Mouse (Mus musculus): ENCODE results near the gene Ccdc183. TPM values are rescaled to one million over a fixed set of nuclear protein-coding genes. Genes with fewer than 3 reads are reported as not detected.

Ccdc183 gene
- polyA plus RNA-seq, 1 experiment from 2014 or later, result 0.33 TPM

- Histone ChIP-seq H3K9ac (ENCODE audit: low read depth, low read length) (no peak overlapping the region), H3K4me2 (ENCODE audit: low read depth, low read length) (no peak overlapping the region), H3K9me3 (ENCODE audit: control insufficient read depth, low read length) (no peaks in the 10 kb centered on the region), H3K36me3 (ENCODE audit: control insufficient read depth, insufficient read depth, low read length) (no peaks in the 10 kb centered on the region), H3K4me1 (ENCODE audit: control insufficient read depth, insufficient read depth, low read length) (no peaks in the 10 kb centered on the region), H3K4me3 (ENCODE audit: low read depth, low read length) (no peak overlapping the region), H3K27me3 (replicated peaks; ENCODE audit: control insufficient read depth, insufficient read depth, low read length) (no peaks in the 10 kb centered on the region), H3K27ac (replicated peaks; ENCODE audit: low read depth, low read length) (no peak overlapping the region)
- WGBS, result 20% methylated on average over 1 of the region's 1 CpGs
- ATAC-seq (ENCODE audit: low read depth) (0 out of 2 replicates have a peak, but pooled peaks have one; percentile 44), DNase-seq (ENCODE audit: low spot score) (peak; percentile 32)
Observed at GRCm38 (mm10) chr2:25654502-25654901, 37.0 kb upstream of the Ccdc183 start.

GRCm38 (mm10) chr2:25652902-25653301, 35.4 kb upstream of the Ccdc183 start, which contains the start of gene Lcn8:
Gene Lcn8, plus strand, starts transcription at chr2:25653120.
- H3K4me3 ChIP-seq (ENCODE audit: low read depth, low read length), result no peak within 1 kb of the TSS
- H3K9me3 ChIP-seq (ENCODE audit: control insufficient read depth, low read length), result no peaks in the 10 kb centered on the region
- no peaks in the 10 kb centered on the region for H3K4me1 ChIP-seq (ENCODE audit: control insufficient read depth, insufficient read depth, low read length)
- WGBS, result 72% methylated on average over 2 of the region's 2 CpGs
- no peak within 1 kb of the TSS for H3K9ac ChIP-seq (ENCODE audit: low read depth, low read length)
- ATAC-seq (ENCODE audit: low read depth), result no peak
- H3K27me3 ChIP-seq (replicated peaks; ENCODE audit: control insufficient read depth, insufficient read depth, low read length), result no peaks in the 10 kb centered on the region
- no peaks in the 10 kb centered on the region for H3K36me3 ChIP-seq (ENCODE audit: control insufficient read depth, insufficient read depth, low read length)
- no peak for DNase-seq (ENCODE audit: low spot score)
- no peak within 1 kb of the TSS for H3K27ac ChIP-seq (replicated peaks; ENCODE audit: low read depth, low read length)
- H3K4me2 ChIP-seq (ENCODE audit: low read depth, low read length), result no peak within 1 kb of the TSS

GRCm38 (mm10) chr2:25639890-25640289, 22.4 kb upstream of the Ccdc183 start:
- no peak overlapping the region for H3K4me3 ChIP-seq (ENCODE audit: low read depth, low read length)
- no peaks in the 10 kb centered on the region for H3K27me3 ChIP-seq (replicated peaks; ENCODE audit: control insufficient read depth, insufficient read depth, low read length)
- DNase-seq (ENCODE audit: low spot score) (peak; percentile 34), ATAC-seq (ENCODE audit: low read depth) (no peak)
- H3K36me3 ChIP-seq (ENCODE audit: control insufficient read depth, insufficient read depth, low read length), result no peaks in the 10 kb centered on the region
- H3K4me2 ChIP-seq (ENCODE audit: low read depth, low read length), result no peak overlapping the region
- WGBS, result 16% methylated on average over 6 of the region's 6 CpGs
- H3K4me1 ChIP-seq (ENCODE audit: control insufficient read depth, insufficient read depth, low read length), result no peaks in the 10 kb centered on the region
- H3K9ac ChIP-seq (ENCODE audit: low read depth, low read length), result no peak overlapping the region
- H3K9me3 ChIP-seq (ENCODE audit: control insufficient read depth, low read length), result no peaks in the 10 kb centered on the region
- no peak overlapping the region for H3K27ac ChIP-seq (replicated peaks; ENCODE audit: low read depth, low read length)

- DNase-seq (ENCODE audit: low spot score) (no peak), ATAC-seq (ENCODE audit: low read depth) (no peak)
- H3K36me3 ChIP-seq (ENCODE audit: control insufficient read depth, insufficient read depth, low read length), result no peaks in the 10 kb centered on the region
- H3K27me3 ChIP-seq (replicated peaks; ENCODE audit: control insufficient read depth, insufficient read depth, low read length), result no peaks in the 10 kb centered on the region
- no peak overlapping the region for H3K4me2 ChIP-seq (ENCODE audit: low read depth, low read length)
- no peak overlapping the region for H3K27ac ChIP-seq (replicated peaks; ENCODE audit: low read depth, low read length)
- H3K9ac ChIP-seq (ENCODE audit: low read depth, low read length), result no peak overlapping the region
- H3K4me1 ChIP-seq (ENCODE audit: control insufficient read depth, insufficient read depth, low read length), result no peaks in the 10 kb centered on the region
- H3K9me3 ChIP-seq (ENCODE audit: control insufficient read depth, low read length), result no peaks in the 10 kb centered on the region
- WGBS, result 40% methylated on average over 1 of the region's 1 CpGs
- H3K4me3 ChIP-seq (ENCODE audit: low read depth, low read length), result no peak overlapping the region
Observed at GRCm38 (mm10) chr2:25634046-25634445, 16.6 kb upstream of the Ccdc183 start.

GRCm38 (mm10) chr2:25633616-25634015, 16.1 kb upstream of the Ccdc183 start:
- no peaks in the 10 kb centered on the region for H3K27me3 ChIP-seq (replicated peaks; ENCODE audit: control insufficient read depth, insufficient read depth, low read length)
- DNase-seq (ENCODE audit: low spot score) (no peak), ATAC-seq (ENCODE audit: low read depth) (no peak)
- no peak overlapping the region for H3K4me2 ChIP-seq (ENCODE audit: low read depth, low read length)
- H3K36me3 ChIP-seq (ENCODE audit: control insufficient read depth, insufficient read depth, low read length), result no peaks in the 10 kb centered on the region
- H3K4me1 ChIP-seq (ENCODE audit: control insufficient read depth, insufficient read depth, low read length), result no peaks in the 10 kb centered on the region
- H3K4me3 ChIP-seq (ENCODE audit: low read depth, low read length), result no peak overlapping the region
- H3K9ac ChIP-seq (ENCODE audit: low read depth, low read length), result no peak overlapping the region
- H3K9me3 ChIP-seq (ENCODE audit: control insufficient read depth, low read length), result no peaks in the 10 kb centered on the region
- 90% methylated on average over 3 of the region's 3 CpGs for WGBS
- H3K27ac ChIP-seq (replicated peaks; ENCODE audit: low read depth, low read length), result no peak overlapping the region

- Histone ChIP-seq H3K4me3 (ENCODE audit: low read depth, low read length) (no peak overlapping the region), H3K4me2 (ENCODE audit: low read depth, low read length) (no peak overlapping the region), H3K36me3 (ENCODE audit: control insufficient read depth, insufficient read depth, low read length) (no peaks in the 10 kb centered on the region), H3K9me3 (ENCODE audit: control insufficient read depth, low read length) (no peaks in the 10 kb centered on the region), H3K4me1 (ENCODE audit: control insufficient read depth, insufficient read depth, low read length) (no peaks in the 10 kb centered on the region), H3K9ac (ENCODE audit: low read depth, low read length) (no peak overlapping the region), H3K27ac (replicated peaks; ENCODE audit: low read depth, low read length) (no peak overlapping the region), H3K27me3 (replicated peaks; ENCODE audit: control insufficient read depth, insufficient read depth, low read length) (no peaks in the 10 kb centered on the region)
- 37% methylated on average over 4 of the region's 4 CpGs for WGBS
- ATAC-seq (ENCODE audit: low read depth), result no peak
- no peak for DNase-seq (ENCODE audit: low spot score)
Observed at GRCm38 (mm10) chr2:25628738-25629137, 11.3 kb upstream of the Ccdc183 start.

- DNase-seq (ENCODE audit: low spot score), result no peak
- Histone ChIP-seq H3K9ac (ENCODE audit: low read depth, low read length) (no peak within 1 kb of the TSS), H3K4me2 (ENCODE audit: low read depth, low read length) (no peak within 1 kb of the TSS), H3K9me3 (ENCODE audit: control insufficient read depth, low read length) (no peaks in the 10 kb centered on the region), H3K27me3 (replicated peaks; ENCODE audit: control insufficient read depth, insufficient read depth, low read length) (no peaks in the 10 kb centered on the region), H3K4me1 (ENCODE audit: control insufficient read depth, insufficient read depth, low read length) (no peaks in the 10 kb centered on the region), H3K36me3 (ENCODE audit: control insufficient read depth, insufficient read depth, low read length) (no peaks in the 10 kb centered on the region), H3K27ac (replicated peaks; ENCODE audit: low read depth, low read length) (no peak within 1 kb of the TSS), H3K4me3 (ENCODE audit: low read depth, low read length) (no peak within 1 kb of the TSS)
- no peak for ATAC-seq (ENCODE audit: low read depth)
- 73% methylated on average over 6 of the region's 6 CpGs for WGBS
Observed at GRCm38 (mm10) chr2:25627811-25628210, 10.3 kb upstream of the Ccdc183 start, which contains the start of gene Fcna. Gene Fcna, minus strand, starts transcription at chr2:25628030.

GRCm38 (mm10) chr2:25625986-25626385, 8.5 kb upstream of the Ccdc183 start:
- Histone ChIP-seq H3K9ac (ENCODE audit: low read depth, low read length) (no peak overlapping the region), H3K4me2 (ENCODE audit: low read depth, low read length) (no peak overlapping the region), H3K27ac (replicated peaks; ENCODE audit: low read depth, low read length) (no peak overlapping the region), H3K4me3 (ENCODE audit: low read depth, low read length) (no peak overlapping the region), H3K4me1 (ENCODE audit: control insufficient read depth, insufficient read depth, low read length) (peaks cover 4% of the 10 kb centered on the region), H3K9me3 (ENCODE audit: control insufficient read depth, low read length) (no peaks in the 10 kb centered on the region), H3K27me3 (replicated peaks; ENCODE audit: control insufficient read depth, insufficient read depth, low read length) (no peaks in the 10 kb centered on the region), H3K36me3 (ENCODE audit: control insufficient read depth, insufficient read depth, low read length) (no peaks in the 10 kb centered on the region)
- ATAC-seq (ENCODE audit: low read depth) (no peak), DNase-seq (ENCODE audit: low spot score) (no peak)
- WGBS, result 51% methylated on average over 5 of the region's 5 CpGs

Measured in embryonic facial prominence, embryonic 14.5 days (tissue).